Mouse (Mus musculus) v-Abl transformed pro-B cells (cell line): ENCODE measurements around the gene Nectin2.

Source experiments
- in situ Hi-C, 2 experiments: fragments of 400-800 bp; cut with MboI; formaldehyde crosslinking; loops; one replicate each; pipeline ENCODE4 v1.15.1; 2025; ENCODE audit not compliant: unreplicated experiment in 2 of 2

The Nectin2 gene

GRCm38 (mm10) chr7:19750217-19751069 is at the start of gene Nectin2:
Gene Nectin2, minus strand, starts transcription at chr7:19750483.
- in situ Hi-C loops, result no loop called here

DNA sequence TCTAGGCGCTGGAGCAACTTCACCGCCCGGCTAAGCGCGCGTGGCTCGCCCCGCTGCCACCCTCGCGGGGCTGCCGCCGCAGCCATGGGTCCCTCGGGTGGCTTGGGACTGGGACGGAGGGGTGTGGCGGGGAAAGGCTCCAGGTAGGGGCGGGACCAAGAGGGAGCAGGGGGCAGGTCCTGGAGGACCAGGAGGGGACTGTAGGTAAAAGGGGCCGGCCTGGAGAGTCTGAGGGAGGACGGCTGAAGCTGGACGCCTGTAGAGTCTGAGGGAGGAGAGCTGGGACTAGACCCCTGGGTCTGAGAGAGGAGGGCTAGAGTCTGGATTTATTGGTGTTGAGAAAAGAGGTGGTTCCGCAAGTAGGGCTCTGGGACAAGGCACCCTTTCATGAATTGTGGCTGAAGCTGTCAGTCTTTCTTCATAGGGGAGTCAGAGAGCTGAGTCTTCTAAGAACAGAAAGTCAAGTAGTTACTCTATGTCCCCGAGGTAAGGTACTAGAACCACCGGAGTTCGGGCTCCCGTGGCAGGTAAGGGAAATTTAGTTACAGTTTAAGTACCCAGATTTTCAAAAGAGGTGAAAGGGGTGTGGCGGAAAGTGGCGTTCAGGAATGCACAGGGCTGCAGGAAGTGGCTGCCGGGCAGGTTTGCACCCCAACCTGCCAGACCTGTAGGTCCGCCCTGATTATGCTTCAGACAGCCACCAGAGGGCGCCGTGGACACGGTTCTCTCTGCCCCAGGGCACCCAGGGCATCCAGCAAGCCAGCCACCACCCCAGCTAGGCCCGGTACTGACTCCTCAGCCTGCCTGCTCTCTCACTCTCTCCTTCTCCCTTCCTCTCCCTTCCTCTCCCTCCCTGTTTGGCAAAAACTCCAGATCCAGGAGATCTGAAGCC is 46.7 kb upstream of the Nectin2 start, which contains the start of gene Cblc:
Gene Cblc, minus strand, starts transcription at position 113 of the 892 bp plus-strand sequence.
- in situ Hi-C loops, result loop anchor here (10.0 kb wide), 5 partner anchors 132 to 392 kb away; partner anchors contain the start of genes Ceacam20 (in 1 of the 2), Ckm (in 1 of the 2), Clptm1 (in 1 of the 2) and Igsf23 (in 1 of the 2)

DNA sequence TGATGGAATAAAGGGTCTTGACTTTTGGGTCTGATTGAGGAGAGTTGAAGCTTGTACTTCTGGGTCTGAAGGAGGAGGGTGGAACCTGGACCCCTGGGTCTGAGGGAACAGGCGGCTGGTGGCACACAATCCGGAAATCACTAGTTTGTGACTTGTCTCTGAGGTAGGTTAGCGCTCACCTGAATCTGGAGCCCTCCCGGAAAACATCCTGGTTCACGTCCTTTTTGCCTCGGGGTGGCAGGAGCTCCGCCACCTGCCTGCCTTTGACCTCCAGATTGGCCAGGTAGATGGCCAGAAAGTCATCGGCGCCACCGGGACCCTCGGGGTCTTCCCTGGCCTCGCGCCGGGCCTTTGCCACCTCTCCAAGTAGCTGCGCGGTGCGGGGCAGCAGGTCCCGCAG is 46.0 kb upstream of the Nectin2 start:
- in situ Hi-C loops, result loop anchor here (10.0 kb wide), 5 partner anchors 131 to 391 kb away; partner anchors contain the start of genes Ceacam20 (in 1 of the 2), Ckm (in 1 of the 2), Clptm1 (in 1 of the 2) and Igsf23 (in 1 of the 2)

DNA sequence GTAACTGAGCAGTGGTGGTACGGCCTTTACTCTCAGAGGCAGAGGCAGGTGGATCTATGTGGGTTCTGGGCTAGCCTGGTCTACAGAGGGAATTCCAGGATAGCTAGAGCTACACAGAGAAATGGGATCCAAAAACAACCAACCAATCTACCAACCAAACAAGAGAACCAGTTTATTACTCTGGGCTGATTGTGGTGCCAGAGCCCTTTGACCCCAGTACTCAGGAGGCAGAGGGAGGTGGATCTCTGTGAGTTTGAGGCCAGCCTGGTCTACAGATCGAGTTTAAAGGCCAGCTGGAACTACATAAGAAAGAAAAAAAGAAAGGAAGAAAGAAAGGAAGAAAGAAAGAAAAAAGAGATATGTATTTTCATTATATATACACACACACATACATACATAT is 45.0 kb upstream of the Nectin2 start:
- in situ Hi-C loops, result loop anchor here (10.0 kb wide), 5 partner anchors 130 to 390 kb away; partner anchors contain the start of genes Ceacam20 (in 1 of the 2), Ckm (in 1 of the 2), Clptm1 (in 1 of the 2) and Igsf23 (in 1 of the 2)

DNA sequence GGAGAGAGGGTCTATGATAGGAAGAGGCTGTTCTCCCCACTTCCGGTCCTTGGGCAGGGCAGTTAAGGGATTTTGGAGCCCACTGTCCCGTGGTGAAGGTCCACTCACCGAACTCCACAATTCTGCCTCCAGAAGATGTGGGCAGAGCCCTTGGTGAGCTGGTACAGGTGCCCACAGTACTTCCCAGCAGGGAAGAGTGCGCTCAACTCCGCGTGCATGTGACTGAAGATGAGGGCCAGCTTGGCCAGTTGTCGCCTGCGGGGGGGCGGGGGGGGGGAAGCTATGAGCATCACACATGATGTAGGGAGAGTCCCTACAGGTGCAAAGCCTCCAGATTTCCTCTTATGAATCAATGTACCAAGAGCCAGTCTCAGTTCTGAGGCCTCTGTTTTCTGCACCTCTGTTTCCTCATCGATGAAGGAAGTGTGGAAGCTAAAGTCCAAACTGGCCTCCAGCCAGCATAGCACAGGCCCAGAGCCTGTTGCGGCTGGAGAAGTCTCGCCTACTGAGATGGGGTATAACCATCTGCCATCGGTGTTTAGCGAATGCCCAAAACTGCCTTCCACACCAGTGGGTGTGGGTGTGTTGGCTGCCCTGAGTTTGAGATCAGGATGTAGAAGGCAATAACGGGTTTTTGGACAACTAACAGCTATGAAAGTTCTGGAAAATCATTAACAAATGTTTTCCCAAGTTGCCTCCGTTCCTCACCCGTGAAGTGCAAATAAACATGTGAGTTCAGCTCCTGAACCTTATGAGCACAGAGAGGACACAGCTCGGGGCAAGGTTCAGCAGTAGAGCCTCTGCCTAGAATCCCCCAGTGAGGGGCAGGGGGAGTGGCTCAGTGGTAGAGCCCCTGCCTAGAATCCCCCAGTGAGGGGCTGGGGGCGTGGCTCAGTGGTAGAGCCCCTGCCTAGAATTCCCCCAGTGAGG is 42.7 kb upstream of the Nectin2 start:
- in situ Hi-C loops, result loop anchor here (10.0 kb wide), 5 partner anchors 128 to 388 kb away; partner anchors contain the start of genes Ceacam20 (in 1 of the 2), Ckm (in 1 of the 2), Clptm1 (in 1 of the 2) and Igsf23 (in 1 of the 2)

- in situ Hi-C loops, result loop anchor here (10.0 kb wide), 5 partner anchors 127 to 387 kb away; partner anchors contain the start of genes Ceacam20 (in 1 of the 2), Ckm (in 1 of the 2), Clptm1 (in 1 of the 2) and Igsf23 (in 1 of the 2)
Measured at GRCm38 (mm10) chr7:19791504-19791903, 41.2 kb upstream of the Nectin2 start.

DNA sequence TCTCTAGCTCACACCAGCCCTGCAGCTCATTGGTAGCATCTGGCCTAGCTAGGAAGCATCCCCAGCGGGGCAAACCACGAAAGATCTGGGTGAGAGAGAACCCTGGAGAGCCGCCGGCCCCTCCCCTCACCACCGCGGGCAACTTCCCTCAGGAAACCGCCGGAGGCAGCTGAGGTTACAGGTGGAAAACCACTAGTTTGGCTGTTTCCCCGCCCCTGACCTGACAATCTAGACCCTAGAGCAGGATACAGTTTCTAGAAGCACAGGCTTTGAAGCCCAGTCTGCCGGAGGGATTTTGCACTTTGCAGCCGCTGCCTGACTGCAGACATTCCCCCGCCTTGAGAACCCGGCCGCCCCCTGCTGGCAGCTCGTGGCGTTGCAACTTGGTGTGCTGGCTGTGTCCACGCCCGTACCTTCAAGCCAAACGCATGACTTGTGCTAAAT is 39.6 kb upstream of the Nectin2 start:
- in situ Hi-C loops, result loop anchor here (10.0 kb wide), 6 partner anchors 125 to 385 kb away; partner anchors contain the start of genes Clptm1 (in 2 of the 2), Ceacam20 (in 1 of the 2), Ckm (in 1 of the 2) and Igsf23 (in 1 of the 2)

DNA sequence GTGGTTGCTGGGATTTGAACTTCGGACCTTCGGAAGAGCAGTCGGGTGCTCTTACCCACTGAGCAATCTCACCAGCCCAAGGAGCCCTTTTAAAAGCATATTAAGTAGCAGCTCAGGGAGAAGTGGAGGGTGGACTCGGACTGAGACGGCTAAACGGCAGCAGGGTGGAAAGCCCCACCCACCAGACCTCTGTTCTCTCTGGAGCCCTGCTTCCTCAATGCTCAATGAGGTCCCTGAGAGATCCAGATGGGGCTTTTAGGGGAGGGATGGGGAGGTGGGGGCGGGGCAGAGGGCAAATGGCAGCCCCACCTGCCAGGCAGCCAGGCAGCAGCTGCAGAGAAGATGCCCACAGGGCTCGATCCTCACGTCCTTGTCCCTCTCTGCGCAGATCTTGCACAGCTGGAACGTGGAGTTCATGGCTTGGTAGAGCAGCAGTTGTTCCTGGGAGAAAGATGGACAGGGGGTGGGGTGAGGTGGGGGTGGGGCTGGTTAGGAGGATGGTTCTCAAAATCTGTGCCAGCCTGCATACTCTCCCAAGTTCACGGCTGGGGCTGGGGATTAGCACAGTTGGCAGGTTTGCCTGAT is 35.7 kb upstream of the Nectin2 start:
- in situ Hi-C loops, result loop anchor here in 1 of 2 experiments (10.0 kb wide), 3 partner anchors 121 to 361 kb away; partner anchors contain the start of gene Clptm1

DNA sequence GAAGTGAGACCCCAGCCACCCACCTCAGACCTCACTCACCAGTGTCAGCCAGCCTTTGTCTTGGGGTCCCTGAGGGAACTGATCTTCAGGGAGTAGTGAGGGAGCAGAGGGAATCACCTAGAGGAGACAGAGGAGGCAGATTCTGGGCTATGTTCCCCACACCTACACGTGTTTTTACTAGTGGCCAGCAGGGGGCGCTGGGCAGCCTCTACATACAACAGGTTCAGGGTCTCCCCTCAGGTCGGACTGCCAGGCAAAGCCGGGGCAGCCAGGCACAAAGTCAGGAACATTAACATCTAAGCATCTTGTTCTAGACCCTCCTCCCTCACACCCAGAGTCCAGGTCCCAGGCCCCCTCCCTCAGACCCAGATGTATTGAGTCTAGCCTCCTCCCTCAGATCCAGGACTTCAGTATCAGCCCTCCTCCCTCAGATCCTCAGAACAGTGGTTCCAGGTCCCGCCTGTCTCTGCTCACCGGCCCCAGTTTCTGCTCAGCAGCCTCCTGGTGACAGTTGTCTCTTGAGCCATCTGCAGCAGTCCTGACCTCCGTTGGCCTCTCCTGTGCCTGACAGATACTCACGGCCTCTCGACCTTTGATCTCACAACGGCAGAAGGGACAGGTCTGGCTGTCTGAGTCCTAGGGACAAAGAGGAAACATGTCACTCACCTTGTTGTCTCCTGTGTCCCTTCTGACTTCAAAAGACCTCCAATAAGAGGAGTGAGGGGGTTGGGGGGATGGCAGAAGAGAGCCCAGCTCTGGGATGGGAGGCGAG is 34.7 kb upstream of the Nectin2 start:
- in situ Hi-C loops, result loop anchor here in 1 of 2 experiments (10.0 kb wide), 3 partner anchors 120 to 360 kb away; partner anchors contain the start of gene Clptm1

DNA sequence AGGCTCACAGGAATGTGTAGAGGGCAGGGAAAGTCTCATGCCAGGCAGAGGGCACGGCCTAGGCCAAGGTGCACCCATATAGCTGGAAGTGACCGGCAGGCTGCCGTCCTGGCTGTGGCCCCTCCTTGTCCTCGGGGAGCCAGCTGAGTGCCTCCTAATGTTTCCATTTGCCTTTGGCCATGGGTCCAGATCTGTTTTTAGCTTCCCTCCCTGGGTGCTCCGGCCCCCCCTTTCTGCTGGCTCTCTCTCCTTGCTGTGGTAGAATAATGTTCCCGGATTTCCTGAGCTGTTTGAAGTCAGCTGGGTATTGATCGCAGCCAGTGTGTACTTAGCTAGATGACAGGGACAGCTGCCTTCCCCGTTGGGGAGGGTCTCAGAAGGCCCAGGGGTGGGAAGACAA is 33.3 kb upstream of the Nectin2 start:
- in situ Hi-C loops, result loop anchor here in 1 of 2 experiments (10.0 kb wide), 3 partner anchors 119 to 359 kb away; partner anchors contain the start of gene Clptm1

GRCm38 (mm10) chr7:19782645-19783044 is 32.4 kb upstream of the Nectin2 start:
- in situ Hi-C loops, result loop anchor here in 1 of 2 experiments (10.0 kb wide), 3 partner anchors 118 to 358 kb away; partner anchors contain the start of gene Clptm1

GRCm38 (mm10) chr7:19781741-19782140 is 31.5 kb upstream of the Nectin2 start:
- in situ Hi-C loops, result loop anchor here in 1 of 2 experiments (10.0 kb wide), 3 partner anchors 117 to 357 kb away; partner anchors contain the start of gene Clptm1

DNA sequence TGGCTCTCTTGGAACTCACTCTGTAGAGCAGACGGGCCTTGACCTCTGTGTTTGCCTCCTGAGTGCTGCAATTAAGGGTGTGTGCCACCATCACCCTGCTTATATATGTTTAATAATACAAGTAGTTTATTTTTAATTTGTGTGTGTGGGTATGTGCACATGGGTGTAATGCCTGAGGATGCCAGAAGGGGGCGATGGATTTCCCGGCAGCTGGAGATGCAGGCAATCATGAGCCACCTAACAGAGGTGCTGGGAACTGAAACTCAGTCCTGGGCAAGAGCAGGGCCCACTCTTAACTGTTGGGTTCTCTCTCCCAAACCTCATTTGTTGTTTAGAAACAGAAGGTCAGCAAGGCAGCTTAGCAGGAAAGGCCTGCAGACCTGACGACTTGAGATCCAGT is 29.6 kb upstream of the Nectin2 start:
- in situ Hi-C loops, result loop anchor here (5.0 to 10.0 kb wide), 4 partner anchors 48 to 355 kb away; partner anchors contain the start of gene Clptm1 (in 1 of the 2)

- in situ Hi-C loops, result loop anchor here in 1 of 2 experiments (5.0 kb wide), 1 partner anchor 46 kb away; no protein-coding TSS in a partner anchor
Measured at GRCm38 (mm10) chr7:19778645-19779044, 28.4 kb upstream of the Nectin2 start.

DNA sequence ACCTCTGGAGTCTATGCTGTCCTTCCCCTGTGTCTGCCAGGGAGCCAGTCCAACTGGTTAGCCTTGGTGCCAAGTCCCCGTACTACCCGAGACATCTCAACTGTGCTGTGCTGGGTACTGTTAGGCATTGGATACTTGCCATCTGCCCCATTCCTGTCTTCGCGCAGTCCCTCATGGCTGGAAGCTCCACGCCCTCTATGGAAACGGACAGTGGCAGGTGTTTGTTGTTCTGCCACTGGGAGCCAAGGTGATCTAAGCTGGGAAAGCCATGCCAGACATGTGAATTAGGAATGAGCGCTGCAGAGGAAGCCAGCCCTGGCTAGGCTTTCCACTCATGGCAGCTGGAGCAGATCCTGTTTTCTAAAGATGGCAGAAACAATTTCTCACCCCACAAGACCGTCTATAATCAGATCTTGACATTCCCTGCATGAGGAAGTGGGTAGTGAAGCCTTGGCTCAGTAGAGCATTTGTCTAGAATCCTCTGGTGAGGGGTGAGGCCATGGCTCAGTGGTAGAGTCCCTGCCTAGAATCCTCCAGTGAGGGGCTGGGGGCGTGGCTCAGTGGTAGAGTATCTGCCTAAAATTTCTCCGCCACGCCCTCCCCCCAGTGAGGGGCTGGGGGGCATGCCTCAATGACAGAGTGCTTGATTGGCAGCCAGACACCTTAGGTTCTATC is 26.9 kb upstream of the Nectin2 start:
- in situ Hi-C loops, result loop anchor here in 1 of 2 experiments (5.0 kb wide), 1 partner anchor 45 kb away; no protein-coding TSS in a partner anchor

DNA sequence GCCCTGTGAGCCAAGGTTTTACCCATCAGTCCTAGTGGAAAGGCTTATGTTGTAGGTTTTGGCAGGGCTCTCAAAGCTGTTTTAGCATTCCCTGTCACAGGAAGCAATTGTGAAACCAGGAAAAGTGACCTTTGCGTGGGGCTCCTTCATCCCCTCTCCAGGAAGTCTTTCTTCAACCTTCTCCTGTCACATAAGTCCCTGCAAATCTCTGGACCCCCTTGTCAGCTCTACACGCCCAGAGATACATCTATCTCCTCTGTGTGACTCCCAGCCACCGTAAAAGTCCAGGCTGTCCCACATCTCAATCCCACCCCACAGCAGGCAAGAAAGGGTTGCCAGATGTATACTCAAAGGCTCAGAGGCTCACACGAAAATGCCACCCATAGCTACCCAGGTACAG is 21.4 kb upstream of the Nectin2 start:
- in situ Hi-C loops, result no loop called here

DNA sequence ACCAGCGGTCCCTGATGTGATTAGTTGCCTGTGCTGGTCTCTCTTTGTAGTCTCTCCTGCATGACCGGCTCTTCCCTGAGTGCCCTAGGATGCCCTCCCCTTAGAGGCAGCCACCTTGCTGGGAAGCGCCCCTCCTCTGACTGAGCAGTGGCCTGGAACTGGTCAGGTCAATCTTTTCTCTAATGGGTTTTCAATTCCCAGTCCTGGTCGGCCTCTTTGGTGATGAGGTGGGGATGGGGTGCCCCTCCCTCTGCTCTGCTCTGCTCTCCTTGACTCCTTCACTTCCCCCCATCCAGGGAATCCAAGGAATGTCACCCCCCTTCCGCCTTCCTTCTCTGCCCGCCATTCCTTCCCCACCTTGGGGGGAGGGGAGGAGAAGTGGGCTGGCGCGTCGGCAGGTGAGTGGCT is 20.7 kb upstream of the Nectin2 start, which contains the start of gene Bcam:
Gene Bcam, minus strand, starts transcription at position 33 of the 408 bp plus-strand sequence.
- in situ Hi-C loops, result no loop called here
